Mouse (Mus musculus) liver, adult 2 months (tissue): ENCODE results near the gene Wbp2.

ENCODE experiments used
- CTCF ChIP-seq: fragments of 200-500 bp; IDR thresholded peaks from 2 replicates; pipeline ENCODE4 v1.5.1; 2011; ENCODE audit warnings: low read depth, low read length, control low read depth
- POLR2A ChIP-seq: fragments of 200-500 bp; IDR thresholded peaks from 2 replicates; pipeline ENCODE4 v1.6.1; 2011; ENCODE audit warnings: low read length, control low read depth; ENCODE audit not compliant: insufficient read depth; ENCODE audit errors: extremely low read depth

DNA sequence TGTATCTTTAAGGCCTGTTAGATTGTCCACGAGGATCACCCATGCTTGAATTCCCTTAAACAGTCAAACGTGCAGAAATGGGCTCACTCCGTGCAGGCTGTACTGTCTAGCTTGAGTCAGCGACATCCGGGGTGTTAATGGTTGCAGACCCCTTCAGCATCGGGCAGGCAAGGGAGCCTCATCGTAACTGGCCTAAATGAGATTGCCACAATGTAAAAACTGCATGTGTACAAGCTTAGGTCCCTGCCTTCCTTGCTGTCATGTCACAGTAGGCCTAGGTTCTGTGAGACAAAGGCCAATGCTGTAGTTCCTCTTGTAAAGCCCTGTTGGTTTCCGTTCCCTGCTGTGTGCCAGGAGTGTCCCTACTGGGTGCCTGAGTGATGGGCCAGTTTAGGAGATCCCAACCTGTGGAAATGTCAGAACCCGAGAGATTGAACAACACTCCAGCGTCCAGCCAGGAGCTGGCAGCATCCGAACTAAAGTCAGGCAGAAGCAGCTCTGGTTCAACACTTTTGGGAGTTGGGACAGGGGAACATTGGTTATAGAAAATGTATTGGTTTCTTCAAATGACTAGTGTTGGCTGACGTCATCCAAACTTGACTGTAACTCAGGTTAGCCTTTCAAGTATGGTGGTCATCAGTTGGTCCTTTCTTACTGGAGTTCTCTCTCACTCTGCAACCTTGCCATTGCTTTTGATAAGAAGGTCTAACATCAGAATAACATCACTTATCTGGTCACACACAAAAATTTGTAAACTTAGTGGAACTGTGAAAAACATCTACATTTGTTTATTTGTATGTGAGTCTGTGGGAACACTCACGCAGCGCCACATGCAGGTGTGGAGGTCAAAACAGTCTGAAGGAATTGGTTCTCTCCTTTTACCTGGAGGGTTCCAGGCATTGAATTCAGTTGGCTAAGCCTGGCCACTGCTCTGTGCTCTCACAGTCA is 55.6 kb downstream of the Wbp2 start:
- TF ChIP-seq CTCF (no peak), POLR2A (no peak)
